Mouse (Mus musculus) splenic B cell, adult 2 months (primary cell): ENCODE results near the gene Gm5861.
"Not testable (repeated sequence)": the region's sequence is repeated elsewhere in the genome, so short reads cannot be mapped to it uniquely, and the experiment has no call there.

Experiments used
- DNase-seq: peaks from one replicate; pipeline ENCODE4 v3.0.0-alpha.2; 2011; ENCODE audit warnings: low read depth, low spot score
- H3K27me3 ChIP-seq: 2 replicates; pipeline ENCODE4 v1.6.1; 2012; ENCODE audit warnings: mild to moderate bottlenecking, low read length, moderate library complexity, mixed read lengths; ENCODE audit not compliant: control insufficient read depth, poor library complexity, insufficient read depth, severe bottlenecking
- H3K36me3 ChIP-seq: 2 replicates; pipeline ENCODE4 v1.6.1; 2012; ENCODE audit warnings: mild to moderate bottlenecking, low read length, moderate library complexity, mixed read lengths; ENCODE audit not compliant: control insufficient read depth, poor library complexity, insufficient read depth, severe bottlenecking

Gm5861 gene

DNA sequence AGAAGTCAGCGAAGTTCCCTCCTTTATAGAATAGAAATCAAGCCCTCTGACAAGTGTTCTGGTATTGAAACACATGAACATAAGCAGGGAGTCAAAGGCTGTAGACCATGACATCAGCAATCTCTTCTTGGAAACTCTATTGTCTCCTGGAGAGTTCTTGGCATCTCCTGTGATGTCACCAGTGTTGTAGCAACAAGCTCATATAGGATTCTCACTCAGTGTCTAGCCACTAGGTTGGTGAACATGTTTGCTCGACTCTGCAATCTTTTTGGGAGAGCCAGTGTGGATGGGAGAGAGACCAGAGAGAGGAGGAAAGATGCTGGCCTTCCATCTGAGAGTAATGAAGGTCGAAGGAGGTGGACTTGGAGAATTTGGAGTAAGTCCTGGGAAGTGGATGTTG, at the start of gene Gm5861:
Gene Gm5861 (plus strand): TSS at position 301 of the 400 bp plus-strand sequence.
- not testable (repeated sequence) for DNase-seq, H3K36me3 ChIP-seq

DNA sequence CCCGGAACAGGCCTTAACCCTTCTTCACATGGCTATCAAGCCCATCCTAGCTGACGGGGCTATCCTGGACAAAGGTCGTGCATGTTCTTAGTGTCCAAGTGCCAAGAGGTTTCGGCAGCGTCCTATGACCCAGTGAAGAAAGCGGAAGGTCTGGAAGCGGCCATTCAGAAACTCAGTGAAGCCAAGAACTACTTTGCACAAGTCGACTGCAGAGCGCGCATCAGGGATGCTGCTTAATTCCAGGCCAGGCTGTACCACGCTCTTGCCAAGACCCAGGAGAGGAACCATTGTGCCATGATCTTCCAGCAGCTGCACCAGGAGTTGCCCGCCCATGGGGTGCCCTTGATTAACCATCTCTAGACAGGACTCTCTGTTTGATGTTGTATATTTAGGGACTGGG, 44.8 kb upstream of the Gm5861 start:
- DNase-seq, H3K36me3 ChIP-seq, H3K27me3 ChIP-seq: not testable (repeated sequence)

More for the DNA sequence above, at the start of gene Gm5861:
- not testable (repeated sequence) for H3K27me3 ChIP-seq
